Mouse (Mus musculus) left cerebral cortex, adult 9 months (tissue): ENCODE data around the gene Tmem45b.

Experiments
- DNase-seq, 2 experiments: peaks; one replicate each; pipeline ENCODE4 v3.0.0; 2022; ENCODE audit warnings: low spot score in 2 of 2

The Tmem45b gene

GRCm38 (mm10) chr9:31404311-31404710 is 60.0 kb downstream of the Tmem45b start:
- no peak for DNase-seq

- DNase-seq: peak in 1 of 2 experiments; percentile 67
These were observed 63.8 kb downstream of the Tmem45b start for GRCm38 (mm10) chr9:31400441-31400840.

- no peak for DNase-seq
These were observed 77.1 kb downstream of the Tmem45b start for GRCm38 (mm10) chr9:31387206-31387605.

GRCm38 (mm10) chr9:31386368-31387180 is 77.7 kb downstream of the Tmem45b start:
- DNase-seq: peak in 1 of 2 experiments; percentile 12

GRCm38 (mm10) chr9:31385947-31386354 is 78.3 kb downstream of the Tmem45b start, which contains the start of gene Nfrkb:
Gene Nfrkb (plus strand): TSS chr9:31386192.
- DNase-seq: peak; percentile 81 to 93

- DNase-seq: peak in 1 of 2 experiments; percentile 8
These were observed 78.8 kb downstream of the Tmem45b start for GRCm38 (mm10) chr9:31385500-31385869.

- no peak for DNase-seq
These were observed 79.3 kb downstream of the Tmem45b start for GRCm38 (mm10) chr9:31384786-31385499.

- DNase-seq: no peak
These were observed 87.6 kb downstream of the Tmem45b start for GRCm38 (mm10) chr9:31376661-31377060.
